Mouse (Mus musculus): ENCODE measurements around the gene Rps6kc1.

- TF ChIP-seq GATA1 (IDR thresholded peaks at IDR 0.05; ENCODE audit: low read length) (no peak), TAL1 (IDR thresholded peaks at IDR 0.05; ENCODE audit: low read length) (no peak)
Measured at GRCm38 (mm10) chr1:190832965-190833630, 78.5 kb downstream of the Rps6kc1 start.

Data from erythroblast, embryonic 14.5 days (primary cell).